Mouse (Mus musculus) midbrain, postnatal 0 days (tissue): Measurements from ENCODE around the gene Apba3. TPM values are rescaled to one million over a fixed set of nuclear protein-coding genes. Genes with fewer than 3 reads are reported as not detected.

Experiments
- ATAC-seq: fragments of 200-750 bp; cut with Nextera tagmentation; 2 replicates; pipeline ENCODE4 v1.8.0; 2017; ENCODE audit warnings: moderate number of reproducible peaks, mild to moderate bottlenecking, moderate TSS enrichment, moderate library complexity; ENCODE audit not compliant: low FRiP score
- DNase-seq: peaks from one replicate; pipeline ENCODE4 v3.0.0-alpha.2; 2015; ENCODE audit warnings: low spot score
- H3K27ac ChIP-seq: fragments of 300-500 bp; sonication (generic); 2 replicates; pipeline ENCODE4 v1.5.1; 2014; ENCODE audit warnings: low read depth, mild to moderate bottlenecking, low read length, mixed read lengths
- H3K27me3 ChIP-seq: fragments of 300-500 bp; sonication (generic); 2 replicates; pipeline ENCODE4 v1.6.1; 2014; ENCODE audit warnings: low read length, control low read depth, mixed read lengths; ENCODE audit not compliant: insufficient read depth
- H3K36me3 ChIP-seq: fragments of 300-500 bp; sonication (generic); 2 replicates; pipeline ENCODE4 v1.6.1; 2014; ENCODE audit warnings: low read length, control low read depth, mixed read lengths; ENCODE audit not compliant: insufficient read depth
- H3K4me1 ChIP-seq: fragments of 300-500 bp; sonication (generic); 2 replicates; pipeline ENCODE4 v1.6.1; 2014; ENCODE audit warnings: mild to moderate bottlenecking, control low read depth, antibody characterized with exemption, low read length, mixed read lengths; ENCODE audit not compliant: insufficient read depth
- H3K4me2 ChIP-seq: fragments of 300-500 bp; sonication (generic); 2 replicates; pipeline ENCODE4 v1.6.1; 2014; ENCODE audit warnings: low read depth, mild to moderate bottlenecking, low read length, mixed read lengths; ENCODE audit not compliant: poor library complexity, severe bottlenecking
- H3K4me3 ChIP-seq: fragments of 300-500 bp; sonication (generic); 2 replicates; pipeline ENCODE4 v1.5.1; 2014; ENCODE audit warnings: low read depth, mild to moderate bottlenecking, low read length, moderate library complexity
- H3K9ac ChIP-seq: fragments of 300-500 bp; sonication (generic); replicated peaks from 2 replicates; pipeline ENCODE4 v1.6.1; 2014; ENCODE audit warnings: mild to moderate bottlenecking, low read length, moderate library complexity, mixed read lengths; ENCODE audit not compliant: poor library complexity, severe bottlenecking
- H3K9me3 ChIP-seq: fragments of 300-500 bp; sonication (generic); 2 replicates; pipeline ENCODE4 v1.6.1; 2016; ENCODE audit warnings: low read length, control low read depth
- CTCF ChIP-seq: IDR thresholded peaks from 2 replicates; pipeline ENCODE4 v1.5.1; 2016; ENCODE audit warnings: antibody characterized with exemption, mild to moderate bottlenecking
- WGBS: fragments of 180-500 bp; shearing (Covaris S2); extraction: QIAGEN DNeasy Blood & Tissue Kit; methylation state at CpG from one replicate; pipeline ENCODE4 v1.1.7; 2014; 5-methylcytosine and 5-hydroxymethylcytosine counted together
- polyA plus RNA-seq: library from polyadenylated mRNA; unstranded; fragments of >200 nt; fragmentation: Nextera tagmentation; extraction: Ambion mirVana; gene quantifications from 2 replicates; pipeline ENCODE4 v1.2.1, GENCODE M21; 2015
- total RNA-seq: library from RNA; depleted of rRNA; stranded (reverse); fragments of >200 nt; gene quantifications from 2 replicates; pipeline ENCODE4 v1.2.3, GENCODE M21; 2014

The Apba3 gene
- total and polyA plus RNA-seq, 2 experiments from 2014 or later = 25.2 to 64.8 TPM

- H3K27ac ChIP-seq = no peak overlapping the region
- peak overlapping the region; percentile 88 for H3K4me2 ChIP-seq
- WGBS = 3% methylated on average over 61 of the region's 62 CpGs
- H3K27me3 ChIP-seq = peaks cover 15% of the 10 kb centered on the region; the same call in 1 of the 2 replicates
- H3K9me3 ChIP-seq = no peaks in the 10 kb centered on the region
- H3K4me1 ChIP-seq = peaks cover 20% of the 10 kb centered on the region
- peak overlapping the region; percentile 61 for H3K4me3 ChIP-seq
- 0 out of 2 replicates have a peak, but pooled peaks cover 11% of the 10 kb centered on the region for H3K36me3 ChIP-seq
- TF ChIP-seq CTCF = no peak
- DNase-seq = peak; percentile 40
- ATAC-seq = no peak
- peak overlapping the region; percentile 76 for H3K9ac ChIP-seq
Measured at GRCm38 (mm10) chr10:81257158-81258039, 9.4 kb upstream of the Apba3 start.

DNA sequence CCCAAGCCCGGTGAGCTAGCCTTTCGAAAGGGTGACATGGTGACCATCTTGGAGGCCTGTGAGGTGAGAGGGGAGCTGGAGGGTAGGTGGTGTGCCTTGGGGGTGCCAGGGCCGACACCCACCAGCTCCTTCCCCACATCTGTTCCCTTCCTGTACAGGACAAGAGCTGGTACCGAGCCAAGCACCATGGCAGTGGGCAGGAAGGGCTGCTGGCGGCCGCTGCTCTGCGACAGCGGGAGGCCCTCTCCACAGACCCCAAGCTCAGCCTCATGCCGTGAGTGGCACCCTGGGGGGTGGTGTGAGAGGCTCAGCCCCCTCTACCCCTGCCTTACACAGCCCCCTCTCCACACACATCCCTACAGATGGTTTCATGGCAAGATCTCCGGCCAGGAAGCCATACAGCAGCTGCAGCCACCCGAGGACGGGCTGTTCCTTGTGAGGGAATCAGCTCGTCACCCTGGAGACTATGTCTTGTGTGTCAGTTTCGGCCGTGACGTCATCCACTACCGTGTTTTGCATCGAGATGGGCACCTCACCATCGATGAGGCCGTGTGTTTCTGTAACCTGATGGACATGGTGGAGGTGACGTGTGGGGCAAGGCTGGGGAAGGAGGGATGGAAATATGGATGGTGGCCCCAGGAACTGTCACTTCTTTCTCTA, 7.4 kb upstream of the Apba3 start:
- no peak overlapping the region for H3K9ac ChIP-seq
- no peaks in the 10 kb centered on the region for H3K9me3 ChIP-seq
- no peak overlapping the region for H3K4me3 ChIP-seq
- 0 out of 2 replicates have a peak overlapping the region, but pooled peaks have one; percentile 15 for H3K4me2 ChIP-seq
- peaks cover 25% of the 10 kb centered on the region for H3K36me3 ChIP-seq
- peak; percentile 43 for DNase-seq
- no peak overlapping the region for H3K27ac ChIP-seq
- peaks cover 15% of the 10 kb centered on the region for H3K4me1 ChIP-seq
- no peak for TF ChIP-seq CTCF
- H3K27me3 ChIP-seq = peaks cover 15% of the 10 kb centered on the region; the same call in 1 of the 2 replicates
- WGBS = 40% methylated on average over 21 of the region's 21 CpGs
- no peak for ATAC-seq

DNA sequence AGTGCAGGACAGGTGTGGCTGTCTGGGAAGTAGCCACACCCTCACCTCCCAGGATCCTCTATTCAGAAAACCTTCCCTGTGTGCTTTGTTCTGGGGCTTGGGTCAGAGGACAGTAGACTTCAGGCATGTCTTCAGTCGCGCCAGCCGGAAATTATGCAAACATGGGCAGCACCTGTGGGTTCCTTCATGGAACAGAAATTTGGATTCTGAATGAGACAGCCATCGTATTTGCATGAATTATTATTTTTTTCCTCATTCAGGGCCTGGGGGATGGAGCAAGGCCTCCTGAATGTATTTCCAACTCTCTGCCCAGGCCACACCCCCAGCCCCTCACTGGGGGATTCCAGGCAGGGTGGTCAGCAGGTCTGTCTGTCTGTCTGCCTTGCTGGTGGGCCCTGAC, 5.7 kb upstream of the Apba3 start:
- TF ChIP-seq CTCF = no peak
- Histone ChIP-seq H3K4me1 (peaks cover 20% of the 10 kb centered on the region), H3K4me3 (no peak overlapping the region), H3K9me3 (no peaks in the 10 kb centered on the region), H3K27ac (no peak overlapping the region), H3K4me2 (no peak overlapping the region), H3K27me3 (peaks cover 15% of the 10 kb centered on the region; the same call in 1 of the 2 replicates), H3K9ac (no peak overlapping the region), H3K36me3 (peaks cover 29% of the 10 kb centered on the region)
- ATAC-seq = no peak
- WGBS = 85% methylated on average over 4 of the region's 4 CpGs
- no peak for DNase-seq

- peaks cover 13% of the 10 kb centered on the region for H3K4me1 ChIP-seq
- peaks cover 26% of the 10 kb centered on the region for H3K36me3 ChIP-seq
- no peak for ATAC-seq
- no peak for TF ChIP-seq CTCF
- H3K27ac ChIP-seq = no peak overlapping the region
- DNase-seq = no peak
- H3K27me3 ChIP-seq = no peaks in the 10 kb centered on the region
- H3K9ac ChIP-seq = no peak overlapping the region; the same call in 1 of the 2 replicates
- 97% methylated on average over 8 of the region's 8 CpGs for WGBS
- no peak overlapping the region for H3K4me3 ChIP-seq
- no peaks in the 10 kb centered on the region for H3K9me3 ChIP-seq
- peak overlapping the region; percentile 53; the same call in 1 of the 2 replicates for H3K4me2 ChIP-seq
Measured at GRCm38 (mm10) chr10:81265540-81265939, 1.2 kb upstream of the Apba3 start.

GRCm38 (mm10) chr10:81268056-81268455, 1.3 kb downstream of the Apba3 start:
- Histone ChIP-seq H3K36me3 (peaks cover 35% of the 10 kb centered on the region), H3K4me2 (peak overlapping the region; percentile 82), H3K27ac (peak overlapping the region; percentile 39; the same call in 1 of the 2 replicates), H3K9ac (peak overlapping the region; percentile 70), H3K27me3 (no peaks in the 10 kb centered on the region), H3K4me1 (peaks cover 13% of the 10 kb centered on the region), H3K9me3 (no peaks in the 10 kb centered on the region), H3K4me3 (peak overlapping the region; percentile 61)
- ATAC-seq (no peak), DNase-seq (peak; percentile 95)
- TF ChIP-seq CTCF = no peak
- 3% methylated on average over 23 of the region's 23 CpGs for WGBS
